Mouse (Mus musculus) urinary bladder, adult 2 months (tissue): ENCODE results near the gene Tstd3. TPM values are rescaled to one million over a fixed set of nuclear protein-coding genes. Genes with fewer than 3 reads are reported as not detected.
"Not testable (repeated sequence)": the region's sequence is repeated elsewhere in the genome, so short reads cannot be mapped to it uniquely, and the experiment has no call there.

Source experiments
- DNase-seq: peaks from one replicate; pipeline ENCODE4 v3.0.0; 2022; ENCODE audit warnings: low spot score
- polyA plus RNA-seq: library from polyadenylated mRNA; depleted of rRNA; stranded (reverse); fragments of >200 nt; gene quantifications from 2 replicates; pipeline ENCODE4 v1.2.3, GENCODE M21; 2012; rRNA removed

Gene Tstd3
- polyA plus RNA-seq, 1 experiment = 19.3 TPM

- DNase-seq = no peak
Observed at GRCm38 (mm10) chr4:21745723-21746122, 21.3 kb downstream of the Tstd3 start.

- not testable (repeated sequence) for DNase-seq
Observed at GRCm38 (mm10) chr4:21744142-21744541, 22.9 kb downstream of the Tstd3 start.

- DNase-seq = no peak
Observed at GRCm38 (mm10) chr4:21739169-21739568, 27.8 kb downstream of the Tstd3 start.

GRCm38 (mm10) chr4:21727615-21728165 is 39.3 kb downstream of the Tstd3 start, which contains the start of gene Ccnc:
Gene Ccnc (plus strand): TSS chr4:21727701.
- DNase-seq = peak; percentile 78

- DNase-seq = no peak
Observed at GRCm38 (mm10) chr4:21726912-21727614, 39.9 kb downstream of the Tstd3 start.

- no peak for DNase-seq
Observed at GRCm38 (mm10) chr4:21722752-21723334, 44.2 kb downstream of the Tstd3 start.

- DNase-seq = peak; percentile 41
Observed at GRCm38 (mm10) chr4:21712147-21712546, 54.9 kb downstream of the Tstd3 start.

Other genes starting within 250 kb of the Tstd3 start
- not detected in 2 replicates for gene Prdm13, start 81.2 kb downstream of the Tstd3 start, polyA plus RNA-seq
- gene Ccnc, start 39.5 kb downstream of the Tstd3 start, polyA plus RNA-seq = 17.7 and 21.3 TPM in 2 replicates
- 11.0 and 11.5 TPM in 2 replicates for gene Usp45, start 56 bp downstream of the Tstd3 start, polyA plus RNA-seq
- gene Pnisr, start 80.4 kb upstream of the Tstd3 start, polyA plus RNA-seq = 155 and 166 TPM in 2 replicates
- gene Coq3, start 112.5 kb upstream of the Tstd3 start, polyA plus RNA-seq = 8.1 and 8.7 TPM in 2 replicates
- gene Faxc, start 164.1 kb upstream of the Tstd3 start, polyA plus RNA-seq = 13.2 and 19.7 TPM in 2 replicates